Mouse (Mus musculus) c-Kit-positive CD71-positive TER-119-positive erythroid progenitor cells, embryonic 14.5 days (primary cell): ENCODE results near the gene Stx4a.
"Not testable (repeated sequence)": the region's sequence is repeated elsewhere in the genome, so short reads cannot be mapped to it uniquely, and the experiment has no call there.

Experiments
- DNase-seq: peaks from one replicate; pipeline ENCODE4 v3.0.0-alpha.2; 2013; ENCODE audit warnings: low spot score

The Stx4a gene

DNA sequence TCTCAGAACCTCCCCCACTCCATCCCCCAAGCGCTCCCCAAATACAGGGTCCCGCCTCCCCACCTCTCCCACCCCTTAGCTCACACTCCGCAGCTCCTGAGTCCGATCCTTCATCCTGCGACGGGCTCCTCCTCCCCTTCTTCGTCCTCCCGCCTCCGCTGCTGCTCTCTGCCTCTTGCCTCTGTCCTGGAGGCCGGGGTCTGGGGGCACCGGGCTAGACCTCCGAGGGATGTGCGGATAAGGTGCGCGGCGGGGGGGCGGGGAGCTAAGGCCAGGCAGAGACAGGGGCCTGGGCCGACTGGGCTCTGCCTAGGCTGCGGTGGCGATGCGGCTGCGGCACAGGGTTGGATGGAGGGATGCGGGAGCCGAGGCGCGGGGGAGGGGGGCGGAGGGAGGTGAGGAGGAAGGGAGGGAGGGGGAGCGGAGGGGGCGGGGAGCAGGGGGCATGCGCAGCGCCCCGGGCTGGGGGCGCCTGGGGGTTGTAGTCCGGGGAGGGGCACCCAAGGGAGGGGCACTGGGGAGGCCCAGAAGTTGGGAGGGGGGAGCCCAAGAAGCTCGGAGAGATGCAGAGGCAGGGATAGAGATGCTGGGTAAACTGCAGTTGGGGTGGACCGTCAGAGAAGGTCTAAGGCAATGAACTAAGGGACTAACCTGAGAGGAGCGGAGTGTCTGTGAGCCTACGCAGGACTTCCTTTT is at the start of gene Stx4a, which contains the start of gene Stx1b:
Gene Stx4a, plus strand, starts transcription at position 119 of the 696 bp plus-strand sequence.
Gene Stx1b, minus strand, starts transcription at position 374 of the 696 bp plus-strand sequence.
- DNase-seq, result no peak

DNA sequence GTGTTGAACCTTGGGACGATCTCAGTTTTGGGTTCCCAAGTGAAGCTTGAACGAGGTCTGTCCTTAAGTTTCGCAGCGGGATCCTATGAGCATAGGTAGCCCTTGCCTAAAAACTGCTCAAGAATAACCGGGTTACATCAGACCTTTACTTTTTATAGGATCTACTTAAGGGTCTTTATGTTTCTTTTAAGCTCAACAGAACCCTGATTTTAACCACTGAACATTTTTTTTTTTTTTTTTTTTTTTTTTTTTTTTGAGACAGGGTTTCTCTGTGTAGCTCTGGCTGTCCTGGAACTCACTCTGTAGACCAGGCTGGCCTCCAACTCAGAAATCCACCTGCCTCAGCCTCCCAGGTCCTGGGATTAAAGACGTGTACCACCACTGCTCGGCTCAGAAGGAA is 48.3 kb upstream of the Stx4a start:
- not testable (repeated sequence) for DNase-seq

DNA sequence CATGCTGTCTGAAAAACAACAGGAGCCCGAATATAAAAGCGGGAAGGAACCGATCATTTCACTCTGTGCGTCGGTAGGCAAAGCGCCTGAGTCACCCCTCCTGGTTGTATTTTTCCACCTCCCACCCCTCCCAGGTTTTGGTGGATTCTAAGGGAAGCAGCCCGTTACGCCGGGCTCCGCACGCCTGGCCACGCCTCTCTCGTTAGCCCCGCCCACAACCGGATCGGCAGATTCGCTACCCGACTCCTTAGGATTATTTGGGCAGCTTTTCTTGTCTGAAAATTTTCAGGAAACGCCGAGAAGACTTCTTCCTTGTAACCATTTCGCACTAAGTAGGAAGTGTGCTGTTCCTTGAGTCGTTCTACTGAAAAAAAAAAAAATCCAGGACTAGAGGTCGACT is 47.7 kb upstream of the Stx4a start, which contains the start of gene Setd1a:
Gene Setd1a, plus strand, starts transcription at position 245 of the 400 bp plus-strand sequence.
- peak; percentile 80 for DNase-seq

DNA sequence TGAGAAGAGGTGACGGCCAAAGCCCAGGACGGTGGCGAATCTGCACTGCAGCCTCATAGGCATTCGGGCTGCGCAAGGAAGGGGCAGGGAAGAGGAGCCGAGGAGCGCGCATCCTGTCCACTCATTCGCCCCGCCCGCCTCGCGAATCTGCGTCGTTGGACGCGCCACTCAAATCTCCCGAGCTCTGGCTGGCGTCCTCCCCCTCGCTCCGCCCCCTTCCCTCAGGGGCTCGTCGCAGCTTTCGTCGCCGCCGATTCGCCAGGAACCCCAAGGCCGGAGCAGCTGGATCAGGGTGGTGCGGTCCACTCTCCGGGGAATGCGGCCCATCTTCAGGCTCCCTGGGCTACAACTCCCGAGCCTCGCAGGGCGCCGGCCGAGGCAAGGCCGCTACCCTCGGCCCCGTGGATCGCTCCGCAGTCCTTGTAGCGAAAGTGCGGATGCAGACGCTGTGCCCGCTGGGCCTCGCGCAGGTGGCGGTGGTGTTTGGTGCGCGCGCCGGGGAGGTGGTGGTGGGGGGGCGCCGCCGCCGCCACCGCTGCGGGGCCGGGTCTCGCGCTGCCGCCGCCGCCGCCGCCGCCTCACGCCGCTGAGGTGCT is 47.1 kb upstream of the Stx4a start:
- peak; percentile 96 for DNase-seq

DNA sequence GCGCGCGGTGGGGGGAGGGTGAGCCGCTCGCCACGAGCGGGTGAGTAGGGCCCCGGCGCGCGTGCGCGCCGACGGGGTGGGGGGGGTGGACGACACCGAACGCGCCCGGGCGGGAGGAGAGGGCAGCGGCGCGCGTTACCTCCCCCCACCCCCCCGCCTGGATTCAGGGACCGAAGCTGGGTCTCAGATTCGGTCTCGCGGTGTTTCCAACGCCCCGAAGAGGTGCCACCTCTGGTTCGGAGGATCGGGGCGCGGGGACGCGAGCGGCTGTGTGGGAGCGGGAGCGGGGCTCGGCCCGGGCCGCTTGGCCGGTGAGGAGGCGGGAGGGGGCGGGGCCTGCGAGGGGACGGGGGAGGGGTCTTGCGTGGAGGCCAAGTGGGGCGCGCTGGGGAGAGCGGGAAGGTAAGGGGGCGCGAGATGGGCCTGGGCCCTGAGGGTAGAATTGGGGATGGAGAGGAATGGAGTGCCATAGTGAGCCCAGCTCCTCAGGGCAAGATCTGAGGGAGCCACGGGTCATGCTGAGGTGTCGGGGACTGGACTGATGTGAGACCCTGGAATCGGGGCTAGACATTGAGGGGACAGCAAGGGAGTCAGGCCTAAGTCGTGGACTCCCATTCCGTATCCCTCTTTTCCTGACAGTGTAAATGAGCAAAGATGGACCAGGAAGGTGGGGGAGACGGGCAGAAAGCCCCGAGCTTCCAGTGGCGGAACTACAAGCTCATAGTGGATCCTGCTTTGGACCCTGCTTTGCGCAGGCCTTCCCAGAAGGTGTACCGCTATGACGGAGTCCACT is 46.4 kb upstream of the Stx4a start:
- peak; percentile 38 for DNase-seq

DNA sequence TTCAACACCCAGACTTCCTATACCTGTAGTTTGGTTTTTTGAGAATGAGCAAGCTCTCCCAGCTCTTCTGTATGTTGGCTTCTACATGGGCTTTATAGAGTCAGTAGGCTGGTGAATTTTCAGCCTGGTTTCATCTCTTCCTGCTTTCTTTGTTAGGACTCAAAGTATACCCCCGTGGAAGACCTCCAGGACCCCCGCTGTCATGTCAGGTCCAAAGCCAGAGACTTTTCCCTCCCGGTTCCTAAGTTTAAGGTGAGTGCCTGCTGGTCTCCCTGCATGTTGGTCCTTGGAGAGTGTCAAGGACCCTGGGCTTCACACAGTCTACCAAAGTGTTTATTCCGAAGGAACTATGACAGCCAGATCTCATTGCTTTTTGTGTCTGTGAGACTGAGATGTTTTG is 45.7 kb upstream of the Stx4a start:
- DNase-seq, result no peak

DNA sequence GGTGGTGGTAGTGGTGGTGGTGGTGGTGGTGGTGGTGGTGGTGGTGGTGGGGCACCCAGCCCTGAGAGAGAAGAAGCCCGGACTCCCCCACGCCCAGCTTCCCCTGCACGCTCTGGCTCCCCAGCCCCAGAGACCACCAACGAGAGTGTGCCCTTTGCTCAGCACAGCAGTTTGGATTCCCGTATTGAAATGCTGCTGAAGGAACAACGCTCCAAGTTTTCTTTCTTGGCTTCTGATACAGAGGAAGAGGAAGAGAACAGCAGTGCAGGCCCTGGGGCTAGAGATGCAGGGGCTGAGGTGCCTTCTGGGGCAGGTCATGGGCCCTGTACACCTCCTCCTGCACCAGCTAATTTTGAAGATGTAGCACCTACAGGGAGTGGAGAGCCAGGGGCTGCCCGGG is 38.8 kb upstream of the Stx4a start, which contains the start of gene Gm49388:
Gene Gm49388, plus strand, starts transcription at position 301 of the 400 bp plus-strand sequence.
- DNase-seq, result no peak

DNA sequence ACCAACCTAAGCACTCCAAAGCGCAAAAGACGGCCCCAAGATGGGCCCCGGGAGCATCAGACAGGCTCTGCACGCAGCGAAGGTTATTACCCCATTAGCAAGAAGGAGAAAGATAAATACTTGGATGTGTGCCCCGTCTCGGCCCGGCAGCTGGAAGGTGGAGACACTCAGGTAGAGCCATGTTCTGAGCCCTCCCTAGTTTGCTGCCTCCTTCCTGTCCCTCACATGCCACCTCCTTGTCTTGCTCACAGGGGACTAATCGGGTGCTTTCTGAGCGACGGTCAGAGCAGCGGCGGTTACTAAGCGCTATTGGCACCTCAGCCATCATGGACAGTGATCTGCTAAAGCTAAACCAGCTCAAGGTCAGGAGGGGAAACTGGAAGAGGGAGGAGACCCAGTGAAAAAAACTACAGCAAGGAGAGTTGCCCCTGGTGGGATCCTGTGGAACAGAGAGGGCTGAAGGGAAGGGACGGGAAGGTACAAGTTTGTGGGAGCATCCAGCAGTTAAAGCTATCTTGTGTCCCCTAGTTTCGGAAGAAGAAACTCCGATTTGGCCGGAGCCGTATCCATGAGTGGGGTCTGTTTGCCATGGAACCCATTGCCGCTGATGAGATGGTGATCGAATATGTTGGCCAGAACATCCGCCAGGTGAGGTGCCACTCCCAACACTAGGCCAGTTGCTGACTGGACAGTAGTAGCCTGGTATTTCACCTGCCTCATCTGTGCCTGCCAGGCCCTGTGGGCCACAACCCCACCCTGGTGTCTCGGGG is 26.8 kb upstream of the Stx4a start:
- no peak for DNase-seq

DNA sequence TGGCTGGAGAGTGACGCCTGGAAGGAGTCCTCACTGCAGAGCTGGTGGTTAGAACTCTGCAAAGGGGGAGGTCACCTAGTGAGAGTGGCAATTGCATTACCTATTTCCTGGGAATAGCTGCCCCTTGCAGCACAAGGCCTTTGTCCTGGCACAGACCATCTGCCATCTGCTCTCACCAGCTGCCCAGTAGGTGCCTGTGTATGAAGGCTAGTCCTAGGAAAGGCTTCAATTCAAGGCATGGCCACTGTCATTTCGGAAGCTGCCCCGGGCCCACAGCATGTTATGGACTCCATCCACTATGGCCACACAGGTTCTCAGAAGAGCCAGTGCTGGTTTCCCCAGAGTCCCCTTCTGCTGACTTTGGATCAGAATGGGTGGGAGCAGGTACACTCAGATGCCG is 25.5 kb upstream of the Stx4a start:
- DNase-seq, result no peak

DNA sequence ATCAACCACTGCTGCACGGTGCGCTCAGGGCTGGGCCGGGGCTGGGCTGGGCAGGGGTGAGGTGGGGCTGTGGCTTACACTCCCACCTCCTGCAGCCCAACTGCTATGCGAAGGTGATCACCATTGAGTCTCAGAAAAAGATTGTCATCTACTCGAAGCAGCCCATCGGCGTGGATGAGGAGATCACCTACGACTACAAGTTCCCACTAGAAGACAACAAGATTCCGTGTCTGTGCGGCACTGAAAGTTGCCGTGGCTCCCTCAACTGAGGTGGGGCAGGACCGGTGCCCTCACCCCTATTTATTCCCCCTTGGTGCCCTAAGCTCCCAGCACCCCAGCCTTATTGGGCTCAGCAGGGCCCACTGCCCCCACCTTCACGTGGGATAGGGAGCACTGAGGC is 24.9 kb upstream of the Stx4a start:
- no peak for DNase-seq

DNA sequence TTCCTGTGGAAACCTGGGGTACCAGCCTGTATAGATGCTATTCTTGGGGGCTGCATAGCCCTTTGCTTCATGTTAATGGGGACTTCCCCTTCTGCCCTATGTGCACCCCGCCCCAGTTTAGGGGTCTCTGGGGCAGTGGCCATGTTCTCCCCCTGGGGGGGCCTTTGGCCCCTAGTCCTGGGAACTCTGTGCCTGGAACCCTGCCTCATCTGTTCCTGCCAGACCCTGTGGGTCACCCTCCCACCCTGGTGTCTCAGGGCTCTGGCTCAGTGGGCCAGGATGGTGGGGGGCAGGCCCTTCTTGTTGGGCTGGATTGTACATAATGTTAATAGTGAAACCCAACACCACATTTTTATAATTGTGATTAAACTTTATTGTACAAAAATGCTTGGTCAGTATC is 24.4 kb upstream of the Stx4a start:
- no peak for DNase-seq

DNA sequence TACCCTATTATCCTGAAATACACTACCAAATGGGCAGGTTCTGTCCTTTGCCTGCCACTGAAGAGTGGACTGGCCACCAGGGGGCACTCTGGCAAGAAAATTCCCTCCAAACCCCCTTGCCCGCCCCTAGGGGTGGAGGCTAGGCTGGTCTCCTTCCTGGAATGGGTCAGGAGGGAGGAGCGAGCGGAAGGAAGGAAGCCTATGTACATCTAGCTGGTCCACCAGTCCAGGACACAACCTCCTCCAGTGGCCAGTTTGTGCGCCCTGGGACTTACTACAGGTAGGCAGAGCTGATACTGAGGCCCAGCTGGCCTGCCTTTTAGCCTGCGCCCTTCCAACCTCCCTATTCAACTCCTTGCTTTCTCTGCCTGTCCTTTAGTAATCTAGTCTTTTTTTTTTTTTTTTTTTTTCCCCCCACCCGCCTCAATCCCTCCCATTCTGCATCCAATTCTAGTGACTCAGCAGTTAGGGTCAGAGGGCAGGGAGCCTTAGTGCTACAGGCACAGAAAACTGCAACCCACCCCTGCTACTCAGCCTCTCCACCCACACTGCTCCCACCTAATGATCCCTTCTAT is 23.6 kb upstream of the Stx4a start, which contains the start of gene Hsd3b7:
Gene Hsd3b7, plus strand, starts transcription at position 170 of the 575 bp plus-strand sequence.
- DNase-seq, result peak; percentile 71

DNA sequence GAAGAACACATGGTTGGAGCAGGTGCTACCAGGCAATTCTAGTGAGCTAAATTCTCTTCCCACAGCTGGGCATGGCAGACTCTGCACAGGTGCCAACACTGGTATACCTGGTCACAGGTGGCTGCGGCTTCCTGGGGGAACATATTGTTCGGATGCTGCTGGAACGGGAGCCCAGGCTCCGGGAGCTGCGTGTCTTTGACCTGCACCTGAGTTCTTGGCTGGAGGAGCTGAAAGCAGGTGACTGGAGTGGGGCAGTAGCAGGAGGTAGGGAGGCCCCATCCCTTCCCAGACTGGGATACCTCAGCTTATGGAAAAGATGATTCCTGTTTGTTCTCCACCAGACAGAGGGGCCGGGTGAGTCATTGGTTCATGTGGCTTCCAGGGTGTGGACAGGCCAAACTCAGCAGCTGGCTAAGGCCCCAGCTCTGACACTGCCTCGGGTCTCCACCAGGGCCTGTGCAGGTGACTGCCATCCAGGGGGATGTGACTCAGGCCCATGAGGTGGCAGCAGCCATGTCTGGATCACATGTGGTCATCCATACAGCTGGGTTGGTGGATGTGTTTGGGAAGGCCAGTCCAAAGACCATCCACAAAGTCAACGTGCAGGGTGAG is 23.0 kb upstream of the Stx4a start:
- no peak for DNase-seq

DNA sequence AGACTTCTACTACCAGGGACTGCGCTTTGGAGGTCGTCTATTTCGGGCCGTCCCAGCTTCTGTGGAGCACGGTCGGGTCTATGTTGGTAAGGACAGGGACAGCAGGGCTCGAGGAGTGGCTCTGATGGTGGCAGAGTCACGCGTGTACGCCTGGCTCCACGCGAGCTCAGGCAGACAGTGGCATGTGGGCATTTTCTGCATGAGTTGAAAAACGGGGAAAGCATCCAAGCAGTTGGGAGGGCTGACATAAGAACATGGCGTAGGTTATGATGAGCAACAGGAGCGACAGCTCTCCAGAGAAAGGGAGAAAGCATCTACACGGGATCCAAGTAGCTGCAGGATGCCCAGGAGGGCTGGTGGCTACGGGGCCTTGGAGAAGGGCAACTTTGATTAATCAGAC is 21.8 kb upstream of the Stx4a start:
- no peak for DNase-seq

DNA sequence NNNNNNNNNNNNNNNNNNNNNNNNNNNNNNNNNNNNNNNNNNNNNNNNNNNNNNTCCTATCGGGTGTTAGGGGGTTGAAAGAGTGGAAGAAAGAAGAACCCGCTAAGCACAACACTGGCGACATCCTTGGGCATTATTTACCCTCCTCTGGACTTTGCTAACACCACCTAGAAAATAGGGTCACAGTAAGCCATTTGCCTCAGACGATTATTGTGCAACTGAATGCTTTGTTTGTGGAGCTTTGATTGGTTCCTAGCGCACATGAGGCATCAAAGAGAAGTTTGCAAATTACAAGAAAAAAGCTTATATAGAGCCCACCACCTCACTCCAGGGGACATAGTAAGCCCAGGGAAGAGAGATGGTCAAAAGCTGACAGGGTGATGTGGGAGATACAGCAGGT is 15.3 kb upstream of the Stx4a start:
- no peak for DNase-seq

DNA sequence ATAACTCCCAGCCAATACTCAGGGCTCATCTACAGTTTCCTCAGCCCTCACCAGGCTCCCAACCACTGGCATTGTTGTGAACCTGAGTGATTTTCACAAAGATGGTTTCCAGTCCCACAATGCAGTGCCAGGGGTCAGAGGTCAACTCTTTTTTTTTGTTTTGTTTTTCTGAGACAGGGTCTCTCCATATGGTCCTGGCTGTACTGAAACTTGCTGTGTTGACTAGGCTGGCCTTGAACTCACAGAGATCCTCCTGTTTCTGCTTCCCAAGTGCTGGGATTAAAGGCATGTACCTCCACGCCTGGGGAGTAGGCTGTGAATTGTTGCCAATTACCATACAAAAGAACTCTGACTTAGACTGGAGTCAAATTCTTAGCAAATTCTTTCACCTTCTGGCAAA is 14.2 kb upstream of the Stx4a start:
- no peak for DNase-seq

DNA sequence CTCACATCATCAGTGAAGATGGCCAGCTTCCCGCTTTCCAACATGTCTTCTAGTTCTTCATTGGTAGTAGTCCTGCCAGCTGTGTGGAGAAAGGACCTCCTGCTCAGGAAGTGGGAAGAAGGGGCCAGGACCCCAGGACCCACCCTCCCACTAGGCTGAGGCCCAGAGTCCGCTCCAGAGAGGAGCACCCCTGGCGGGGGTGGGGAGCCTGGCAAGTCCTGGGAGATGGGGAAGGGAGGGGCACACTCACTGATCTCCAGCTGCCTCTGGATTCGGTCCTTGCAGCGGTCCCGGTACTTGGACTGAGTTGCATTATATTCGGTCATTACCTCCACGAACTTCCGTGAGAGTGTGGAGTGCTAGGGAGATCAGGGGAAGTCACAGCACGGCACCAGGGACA is 13.4 kb upstream of the Stx4a start:
- no peak for DNase-seq

DNA sequence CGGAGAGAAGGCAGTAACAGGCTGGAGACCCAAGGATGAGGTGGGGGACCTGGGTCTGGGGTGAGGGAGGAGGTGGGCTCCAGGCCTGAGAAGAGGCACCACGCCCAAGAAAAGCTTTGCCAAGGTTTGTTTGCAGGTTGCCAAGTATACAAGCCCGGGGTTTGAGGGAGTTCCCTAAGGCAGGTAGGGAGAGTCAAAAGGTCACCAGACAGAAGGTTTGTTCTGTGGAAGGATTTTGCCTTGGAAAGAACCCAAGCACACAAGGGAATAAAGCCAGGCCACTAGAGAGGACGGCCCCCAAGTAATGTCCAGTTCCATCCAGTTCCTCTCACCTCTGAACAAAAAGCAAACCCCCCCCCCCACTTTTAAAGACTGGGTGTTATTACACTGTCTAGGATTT is 12.9 kb upstream of the Stx4a start:
- no peak for DNase-seq

DNA sequence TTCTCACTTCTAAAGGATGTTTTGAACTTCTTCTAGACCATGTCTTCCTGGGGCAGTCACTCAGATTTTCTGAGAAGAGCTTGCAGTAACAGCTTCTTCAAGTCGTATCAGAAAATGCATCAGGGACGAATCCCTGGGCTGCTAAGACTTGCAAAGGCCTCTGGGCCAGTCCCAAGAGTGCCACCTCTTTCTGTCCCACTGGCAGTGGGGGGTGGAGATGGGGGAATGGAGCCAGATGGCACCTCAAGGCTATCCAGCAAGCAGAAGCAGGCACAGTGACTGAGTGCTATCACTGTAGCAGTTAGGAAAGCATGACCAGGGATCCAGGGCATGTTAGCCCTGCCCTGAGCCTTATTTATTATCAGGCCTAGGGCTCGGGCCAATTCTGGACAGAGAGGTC is 11.8 kb upstream of the Stx4a start:
- DNase-seq, result no peak

DNA sequence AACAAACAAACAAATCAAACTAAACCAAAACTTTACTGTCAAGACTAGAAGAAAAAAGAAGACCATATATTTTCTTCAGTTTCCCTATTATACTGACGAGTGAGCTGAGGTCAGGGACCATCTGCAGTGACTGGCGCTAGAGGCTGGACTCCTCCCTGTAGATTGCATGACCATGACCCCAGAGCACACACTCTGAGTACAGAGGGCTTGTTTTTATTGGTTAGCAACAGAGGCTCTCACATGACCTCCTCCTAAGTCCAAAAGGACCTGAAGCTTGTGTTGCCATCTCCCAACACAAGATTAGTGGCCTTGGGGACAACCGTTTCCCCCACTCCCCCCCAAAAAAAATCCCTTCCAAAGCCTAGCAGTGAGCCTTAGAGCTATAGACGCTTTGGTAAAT is 10.3 kb upstream of the Stx4a start:
- DNase-seq, result no peak

DNA sequence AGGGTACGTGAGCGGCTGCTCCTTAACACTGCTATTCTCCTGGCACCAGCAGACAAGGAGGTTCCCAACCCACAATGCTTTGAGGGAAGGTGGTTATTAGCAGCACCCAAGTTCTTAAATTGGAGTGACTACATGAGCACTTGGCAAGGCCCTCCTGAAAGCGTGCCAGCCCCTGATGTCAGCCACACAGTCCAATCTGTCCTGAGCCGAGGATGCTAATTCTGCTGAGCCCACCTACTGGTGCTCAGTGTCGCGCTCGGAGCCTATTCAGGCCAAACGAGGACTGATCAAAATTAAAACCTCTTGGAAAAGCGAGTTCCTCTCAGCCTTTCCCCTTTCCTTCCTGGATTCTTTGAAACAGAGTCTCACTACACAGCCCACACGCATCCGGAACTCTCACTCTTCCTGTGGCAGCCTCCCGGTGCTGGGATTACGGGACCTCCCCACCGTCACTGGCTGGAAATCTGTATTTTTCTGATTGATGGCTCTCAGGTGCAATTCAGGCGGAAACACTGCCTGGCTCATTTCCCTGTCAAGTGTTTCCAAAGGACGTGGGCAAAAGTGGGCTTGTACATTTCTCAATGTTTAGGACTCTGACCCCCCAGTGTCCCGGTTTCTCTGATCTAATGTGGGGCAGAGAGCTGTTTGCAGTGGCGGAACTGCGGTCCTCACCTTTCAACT is 9.7 kb upstream of the Stx4a start:
- DNase-seq, result no peak
